Mouse (Mus musculus) spleen, postnatal 10 days (tissue): ENCODE results near the gene Gm17364.

Experiments
- DNase-seq, 2 experiments: peaks; one replicate each; pipeline ENCODE4 v3.0.0; 2021 to 2022; ENCODE audit warnings: low spot score in 2 of 2

Gm17364 gene

GRCm38 (mm10) chr13:41251667-41252066 is 22.1 kb downstream of the Gm17364 start:
- DNase-seq = no peak

- DNase-seq = peak in 1 of 2 experiments; percentile 7
Measured at GRCm38 (mm10) chr13:41251232-41251631, 22.5 kb downstream of the Gm17364 start.

- peak in 1 of 2 experiments; percentile 45 for DNase-seq
Measured at GRCm38 (mm10) chr13:41250318-41250981, 23.3 kb downstream of the Gm17364 start.

GRCm38 (mm10) chr13:41249538-41250317 is 24.0 kb downstream of the Gm17364 start, which contains the start of gene Smim13:
Gene Smim13, plus strand, starts transcription at chr13:41249844.
- peak; percentile 80 to 95 for DNase-seq

- DNase-seq = peak in 1 of 2 experiments; percentile 45
Measured at GRCm38 (mm10) chr13:41248751-41249520, 24.8 kb downstream of the Gm17364 start.

- no peak for DNase-seq
Measured at GRCm38 (mm10) chr13:41244306-41244830, 29.4 kb downstream of the Gm17364 start.

GRCm38 (mm10) chr13:41241557-41241956 is 32.2 kb downstream of the Gm17364 start:
- DNase-seq = no peak

GRCm38 (mm10) chr13:41238805-41239130 is 35.0 kb downstream of the Gm17364 start:
- DNase-seq = no peak

GRCm38 (mm10) chr13:41238035-41238804 is 35.6 kb downstream of the Gm17364 start:
- no peak for DNase-seq

- no peak for DNase-seq
Measured at GRCm38 (mm10) chr13:41235845-41236741, 37.7 kb downstream of the Gm17364 start.

GRCm38 (mm10) chr13:41235181-41235580 is 38.6 kb downstream of the Gm17364 start:
- no peak for DNase-seq

GRCm38 (mm10) chr13:41233241-41233640 is 40.5 kb downstream of the Gm17364 start:
- no peak for DNase-seq

GRCm38 (mm10) chr13:41232209-41232608 is 41.6 kb downstream of the Gm17364 start:
- no peak for DNase-seq

GRCm38 (mm10) chr13:41231389-41231983 is 42.3 kb downstream of the Gm17364 start:
- no peak for DNase-seq

GRCm38 (mm10) chr13:41230256-41230655 is 43.5 kb downstream of the Gm17364 start:
- no peak for DNase-seq

GRCm38 (mm10) chr13:41228060-41228459 is 45.7 kb downstream of the Gm17364 start:
- DNase-seq = no peak

- no peak for DNase-seq
Measured at GRCm38 (mm10) chr13:41226513-41226912, 47.3 kb downstream of the Gm17364 start.
